Mouse (Mus musculus): Measurements from ENCODE around the gene Armh3. TPM values are rescaled to one million over a fixed set of nuclear protein-coding genes. Genes with fewer than 3 reads are reported as not detected.

Gene Armh3
- polyA plus RNA-seq, 1 experiment, result not detected

- Histone ChIP-seq H3K4me1 (ENCODE audit: control insufficient read depth, insufficient read depth, low read length) (no peaks in the 10 kb centered on the region), H3K27ac (ENCODE audit: insufficient read depth, low read depth, low read length) (no peak overlapping the region), H3K4me3 (ENCODE audit: insufficient read depth, low read depth, low read length) (no peak overlapping the region)
- TF ChIP-seq CTCF (IDR thresholded peaks at IDR 0.05; ENCODE audit: insufficient read depth, low read depth, low read length), result no peak
- no peak for TF ChIP-seq POLR2A (IDR thresholded peaks at IDR 0.05; ENCODE audit: insufficient read depth, low read depth, low read length)
- 93% methylated on average over 7 of the region's 7 CpGs for WGBS
Measured at GRCm38 (mm10) chr19:45956736-45957135, 41.6 kb downstream of the Armh3 start.

DNA sequence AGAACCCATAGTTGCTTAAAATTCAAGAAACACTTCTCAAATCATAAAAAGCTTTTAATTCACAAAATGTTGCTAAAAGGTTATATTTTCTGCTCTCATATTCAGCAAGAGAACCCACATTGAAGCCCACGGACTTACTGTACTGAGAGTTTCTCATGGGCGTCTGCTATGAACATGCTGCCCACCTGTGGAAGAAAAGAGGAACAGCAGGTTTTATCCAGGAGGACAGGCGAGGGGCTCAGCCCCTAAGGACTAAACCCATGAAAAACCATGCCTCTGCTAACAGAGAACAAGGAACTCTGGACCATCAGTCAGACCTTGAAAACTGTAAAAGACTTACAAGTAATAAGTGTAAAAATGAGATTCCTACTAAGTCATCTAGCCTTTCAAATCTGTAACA is 45.0 kb downstream of the Armh3 start:
- TF ChIP-seq POLR2A (IDR thresholded peaks at IDR 0.05; ENCODE audit: insufficient read depth, low read depth, low read length), result no peak
- no peak for TF ChIP-seq CTCF (IDR thresholded peaks at IDR 0.05; ENCODE audit: insufficient read depth, low read depth, low read length)
- peaks cover 2% of the 10 kb centered on the region; the same call in 1 of the 2 replicates for H3K4me1 ChIP-seq (ENCODE audit: control insufficient read depth, insufficient read depth, low read length)
- WGBS, result 34% methylated on average over 3 of the region's 3 CpGs
- no peak overlapping the region for H3K27ac ChIP-seq (ENCODE audit: insufficient read depth, low read depth, low read length)
- H3K4me3 ChIP-seq (ENCODE audit: insufficient read depth, low read depth, low read length), result no peak overlapping the region

DNA sequence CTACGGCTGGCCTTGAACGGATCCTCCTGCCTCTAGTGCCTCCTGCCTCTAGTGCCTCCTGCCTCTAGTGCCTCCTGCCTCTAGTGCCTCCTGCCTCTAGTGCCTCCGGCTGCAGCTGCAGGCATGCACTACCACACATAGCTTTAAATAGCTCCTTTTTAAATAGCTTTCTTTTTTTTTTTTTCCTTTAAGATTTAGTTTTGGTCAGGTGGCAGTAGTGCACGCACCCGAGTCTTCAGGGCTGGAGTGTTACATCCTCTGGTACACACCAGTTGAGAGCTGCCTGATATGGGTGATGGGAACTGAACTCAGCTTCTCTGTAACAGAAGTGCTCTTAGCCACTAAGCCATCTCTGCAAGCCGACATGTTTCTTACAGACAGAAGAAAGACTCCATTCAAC is 49.1 kb downstream of the Armh3 start:
- no peak overlapping the region for H3K4me3 ChIP-seq (ENCODE audit: insufficient read depth, low read depth, low read length)
- TF ChIP-seq POLR2A (IDR thresholded peaks at IDR 0.05; ENCODE audit: insufficient read depth, low read depth, low read length) (no peak), CTCF (IDR thresholded peaks at IDR 0.05; ENCODE audit: insufficient read depth, low read depth, low read length) (no peak)
- WGBS, result 74% methylated on average over 6 of the region's 6 CpGs
- no peak overlapping the region for H3K27ac ChIP-seq (ENCODE audit: insufficient read depth, low read depth, low read length)
- peaks cover 5% of the 10 kb centered on the region for H3K4me1 ChIP-seq (ENCODE audit: control insufficient read depth, insufficient read depth, low read length)

DNA sequence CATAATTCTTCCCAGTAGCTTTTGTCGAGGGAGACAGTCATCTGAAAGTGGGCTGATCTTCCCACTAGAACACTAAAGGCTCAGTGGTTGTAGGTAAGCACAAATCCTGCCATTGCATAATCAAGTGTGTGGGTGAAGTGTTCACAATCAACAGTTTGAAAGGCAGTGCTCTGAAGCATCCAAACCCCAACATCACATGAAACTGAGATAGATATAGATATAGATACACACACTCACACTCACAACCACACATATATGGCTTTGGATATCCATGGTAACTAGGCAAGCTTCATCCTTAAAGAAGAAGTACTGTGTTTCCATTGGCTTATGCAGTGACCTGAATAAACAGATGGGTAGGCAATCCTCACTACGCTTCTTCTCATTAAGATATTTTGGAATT is 50.5 kb downstream of the Armh3 start:
- 89% methylated on average over 2 of the region's 2 CpGs for WGBS
- Histone ChIP-seq H3K4me1 (ENCODE audit: control insufficient read depth, insufficient read depth, low read length) (peaks cover 5% of the 10 kb centered on the region), H3K27ac (ENCODE audit: insufficient read depth, low read depth, low read length) (no peak overlapping the region), H3K4me3 (ENCODE audit: insufficient read depth, low read depth, low read length) (no peak overlapping the region)
- no peak for TF ChIP-seq CTCF (IDR thresholded peaks at IDR 0.05; ENCODE audit: insufficient read depth, low read depth, low read length)
- no peak for TF ChIP-seq POLR2A (IDR thresholded peaks at IDR 0.05; ENCODE audit: insufficient read depth, low read depth, low read length)

GRCm38 (mm10) chr19:45947286-45947685 is 51.0 kb downstream of the Armh3 start:
- H3K4me3 ChIP-seq (ENCODE audit: insufficient read depth, low read depth, low read length), result no peak overlapping the region

GRCm38 (mm10) chr19:45946541-45946940 is 51.7 kb downstream of the Armh3 start:
- TF ChIP-seq POLR2A (IDR thresholded peaks at IDR 0.05; ENCODE audit: insufficient read depth, low read depth, low read length) (no peak), CTCF (IDR thresholded peaks at IDR 0.05; ENCODE audit: insufficient read depth, low read depth, low read length) (no peak)
- H3K4me3 ChIP-seq (ENCODE audit: insufficient read depth, low read depth, low read length), result no peak overlapping the region
- 83% methylated on average over 9 of the region's 9 CpGs for WGBS
- H3K27ac ChIP-seq (ENCODE audit: insufficient read depth, low read depth, low read length), result no peak overlapping the region
- peaks cover 5% of the 10 kb centered on the region for H3K4me1 ChIP-seq (ENCODE audit: control insufficient read depth, insufficient read depth, low read length)

More at GRCm38 (mm10) chr19:45947286-45947685, 51.0 kb downstream of the Armh3 start:
- WGBS, result 85% methylated on average over 2 of the region's 2 CpGs
- TF ChIP-seq CTCF (IDR thresholded peaks at IDR 0.05; ENCODE audit: insufficient read depth, low read depth, low read length), result no peak
- Histone ChIP-seq H3K4me1 (ENCODE audit: control insufficient read depth, insufficient read depth, low read length) (peaks cover 5% of the 10 kb centered on the region), H3K27ac (ENCODE audit: insufficient read depth, low read depth, low read length) (no peak overlapping the region)

DNA sequence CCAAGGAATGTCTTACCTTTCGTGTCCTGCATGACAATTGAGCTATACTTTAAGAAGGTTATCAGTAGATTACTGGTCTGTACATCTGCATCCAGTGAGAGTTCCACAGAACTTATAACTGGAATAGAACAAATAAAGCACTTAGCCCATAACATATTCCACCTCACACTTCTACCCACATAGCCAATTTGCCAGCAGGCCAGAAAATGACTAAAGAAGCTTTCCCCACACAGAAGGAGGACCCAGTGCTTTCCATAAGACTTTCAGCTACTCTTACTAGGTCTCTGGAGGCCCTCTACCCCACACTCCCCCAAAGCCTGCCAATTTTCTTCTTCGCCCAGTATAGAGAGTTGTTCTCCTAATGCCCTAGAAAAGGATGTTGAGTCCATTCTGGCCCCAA is 52.3 kb downstream of the Armh3 start:
- 93% methylated on average over 2 of the region's 2 CpGs for WGBS
- Histone ChIP-seq H3K4me3 (ENCODE audit: insufficient read depth, low read depth, low read length) (no peak overlapping the region), H3K4me1 (ENCODE audit: control insufficient read depth, insufficient read depth, low read length) (peaks cover 5% of the 10 kb centered on the region), H3K27ac (ENCODE audit: insufficient read depth, low read depth, low read length) (no peak overlapping the region)
- TF ChIP-seq POLR2A (IDR thresholded peaks at IDR 0.05; ENCODE audit: insufficient read depth, low read depth, low read length), result no peak
- TF ChIP-seq CTCF (IDR thresholded peaks at IDR 0.05; ENCODE audit: insufficient read depth, low read depth, low read length), result no peak

GRCm38 (mm10) chr19:45943758-45944157 is 54.5 kb downstream of the Armh3 start:
- H3K27ac ChIP-seq (ENCODE audit: insufficient read depth, low read depth, low read length), result no peak overlapping the region
- no peak for TF ChIP-seq POLR2A (IDR thresholded peaks at IDR 0.05; ENCODE audit: insufficient read depth, low read depth, low read length)
- TF ChIP-seq CTCF (IDR thresholded peaks at IDR 0.05; ENCODE audit: insufficient read depth, low read depth, low read length), result no peak
- WGBS, result 79% methylated on average over 4 of the region's 4 CpGs
- H3K4me1 ChIP-seq (ENCODE audit: control insufficient read depth, insufficient read depth, low read length), result peaks cover 2% of the 10 kb centered on the region
- H3K4me3 ChIP-seq (ENCODE audit: insufficient read depth, low read depth, low read length), result no peak overlapping the region

GRCm38 (mm10) chr19:45938064-45938463 is 60.2 kb downstream of the Armh3 start:
- Histone ChIP-seq H3K4me1 (ENCODE audit: control insufficient read depth, insufficient read depth, low read length) (peaks cover 10% of the 10 kb centered on the region), H3K4me3 (ENCODE audit: insufficient read depth, low read depth, low read length) (no peak overlapping the region), H3K27ac (ENCODE audit: insufficient read depth, low read depth, low read length) (no peak overlapping the region)
- TF ChIP-seq CTCF (IDR thresholded peaks at IDR 0.05; ENCODE audit: insufficient read depth, low read depth, low read length), result no peak
- no peak for TF ChIP-seq POLR2A (IDR thresholded peaks at IDR 0.05; ENCODE audit: insufficient read depth, low read depth, low read length)
- 64% methylated on average over 3 of the region's 3 CpGs for WGBS

- H3K4me1 ChIP-seq (ENCODE audit: control insufficient read depth, insufficient read depth, low read length), result peaks cover 10% of the 10 kb centered on the region
- H3K27ac ChIP-seq (ENCODE audit: insufficient read depth, low read depth, low read length), result no peak overlapping the region
- WGBS, result 30% methylated on average over 9 of the region's 9 CpGs
- H3K4me3 ChIP-seq (ENCODE audit: insufficient read depth, low read depth, low read length), result no peak overlapping the region
- no peak for TF ChIP-seq POLR2A (IDR thresholded peaks at IDR 0.05; ENCODE audit: insufficient read depth, low read depth, low read length)
- TF ChIP-seq CTCF (IDR thresholded peaks at IDR 0.05; ENCODE audit: insufficient read depth, low read depth, low read length), result no peak
Measured at GRCm38 (mm10) chr19:45937530-45937929, 60.8 kb downstream of the Armh3 start.

All from olfactory bulb, adult 2 months (tissue).